Mouse (Mus musculus) midbrain, embryonic 10.5 days (tissue): ENCODE measurements around the gene Bad. TPM values are rescaled to one million over a fixed set of nuclear protein-coding genes. Genes with fewer than 3 reads are reported as not detected.
"Not testable (repeated sequence)": the region's sequence is repeated elsewhere in the genome, so short reads cannot be mapped to it uniquely, and the experiment has no call there.

Source experiments
- DNase-seq: peaks from one replicate; pipeline ENCODE4 v3.0.0-alpha.2; 2017; ENCODE audit warnings: low spot score
- H3K27ac ChIP-seq: fragments of 300-500 bp; sonication (generic); replicated peaks from 2 replicates; pipeline ENCODE4 v1.5.1; 2016; ENCODE audit warnings: mild to moderate bottlenecking
- H3K27me3 ChIP-seq: fragments of 300-500 bp; sonication (generic); 2 replicates; pipeline ENCODE4 v1.6.1; 2016; ENCODE audit warnings: low read depth, mild to moderate bottlenecking; ENCODE audit not compliant: poor library complexity, severe bottlenecking
- H3K36me3 ChIP-seq: fragments of 300-500 bp; sonication (generic); 2 replicates; pipeline ENCODE4 v1.6.1; 2016; ENCODE audit warnings: mild to moderate bottlenecking, moderate library complexity
- H3K4me1 ChIP-seq: fragments of 300-500 bp; sonication (generic); 2 replicates; pipeline ENCODE4 v1.6.1; 2016
- H3K4me3 ChIP-seq: fragments of 300-500 bp; sonication (generic); 2 replicates; pipeline ENCODE4 v1.5.1; 2016; ENCODE audit warnings: mild to moderate bottlenecking, moderate library complexity
- H3K9me3 ChIP-seq: fragments of 300-500 bp; sonication (generic); replicated peaks from 2 replicates; pipeline ENCODE4 v1.6.1; 2016; ENCODE audit warnings: mild to moderate bottlenecking
- WGBS: fragments of 180-500 bp; shearing (Covaris S2); methylation state at CpG from one replicate; pipeline ENCODE4 v1.1.7; 2016; 5-methylcytosine and 5-hydroxymethylcytosine counted together
- polyA plus RNA-seq: library from polyadenylated mRNA; unstranded; fragments of >200 nt; fragmentation: Nextera tagmentation; extraction: Ambion mirVana; gene quantifications from 2 replicates; pipeline ENCODE4 v1.2.1, GENCODE M21; 2016

Bad gene
- polyA plus RNA-seq, 1 experiment from 2014 or later = 69.8 TPM

DNA sequence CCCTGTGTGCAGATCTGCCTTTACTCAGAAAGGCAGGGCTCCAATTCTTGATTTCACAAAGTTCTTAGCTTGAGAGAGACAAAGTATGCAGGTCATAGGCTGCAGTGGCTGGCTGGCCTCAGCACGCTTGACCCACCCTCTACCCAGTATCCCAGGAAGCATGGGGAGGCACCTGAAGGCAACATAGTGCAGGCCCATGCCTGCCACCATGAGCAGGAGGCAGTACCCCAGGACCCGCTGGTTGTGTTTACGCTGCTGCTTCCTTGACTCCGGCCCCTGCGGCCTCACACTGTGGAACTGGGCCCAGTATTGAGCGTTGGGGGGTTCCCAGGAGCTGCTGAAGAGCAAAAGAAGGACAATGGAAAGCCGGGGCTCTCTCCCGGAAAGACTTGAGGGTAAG, 47.6 kb downstream of the Bad start:
- DNase-seq = no peak
- Histone ChIP-seq H3K27me3 (no peaks in the 10 kb centered on the region), H3K27ac (no peak overlapping the region), H3K4me1 (peaks cover 56% of the 10 kb centered on the region), H3K36me3 (peaks cover 19% of the 10 kb centered on the region), H3K4me3 (no peak overlapping the region), H3K9me3 (no peaks in the 10 kb centered on the region)
- 87% methylated on average over 8 of the region's 8 CpGs for WGBS

DNA sequence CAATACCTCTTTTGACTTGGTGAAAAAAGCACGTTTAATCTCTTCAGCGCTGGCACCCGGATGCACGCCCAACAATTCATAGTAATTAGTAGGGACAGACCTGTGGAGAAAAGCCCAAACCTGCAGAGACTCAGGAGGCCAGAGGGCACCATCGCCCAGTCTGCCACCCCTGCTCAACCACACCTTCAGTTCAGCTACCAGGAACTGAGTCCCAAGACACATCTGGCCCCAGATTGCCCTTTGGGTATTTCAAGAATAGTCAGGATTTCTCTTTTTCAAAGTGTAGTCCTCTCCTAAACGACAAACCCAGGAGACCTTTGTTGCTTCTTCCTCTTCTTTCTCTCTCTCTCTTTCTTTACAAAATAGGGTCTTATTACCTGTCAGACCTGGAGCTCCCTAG, 49.1 kb downstream of the Bad start:
- Histone ChIP-seq H3K27me3 (no peaks in the 10 kb centered on the region), H3K4me1 (peaks cover 66% of the 10 kb centered on the region), H3K27ac (no peak overlapping the region), H3K36me3 (peaks cover 6% of the 10 kb centered on the region), H3K9me3 (no peaks in the 10 kb centered on the region), H3K4me3 (no peak overlapping the region)
- WGBS = 91% methylated on average over 6 of the region's 6 CpGs
- no peak for DNase-seq

DNA sequence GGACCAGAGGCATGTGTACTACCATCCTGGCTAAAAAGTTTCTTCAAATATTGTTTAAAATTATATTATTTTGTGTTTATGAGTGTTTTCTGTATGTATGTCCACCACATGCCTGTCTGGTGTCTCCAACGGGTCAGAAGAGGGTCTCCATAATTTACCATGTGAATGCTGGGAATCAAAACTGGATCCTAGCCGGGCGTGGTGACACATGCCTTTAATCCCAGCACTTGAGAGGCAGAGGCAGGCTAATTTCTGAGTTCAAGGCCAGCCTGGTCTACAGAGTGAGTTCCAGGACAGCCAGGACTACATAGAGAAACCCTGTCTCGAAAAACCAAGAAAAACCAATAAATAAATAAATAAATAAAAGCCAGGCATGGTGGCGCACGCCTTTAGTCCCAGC, 49.5 kb downstream of the Bad start:
- not testable (repeated sequence) for H3K36me3 ChIP-seq, H3K9me3 ChIP-seq, DNase-seq, H3K4me3 ChIP-seq, H3K27ac ChIP-seq, H3K27me3 ChIP-seq
- peaks cover 65% of the 10 kb centered on the region for H3K4me1 ChIP-seq
- WGBS = 93% methylated on average over 6 of the region's 6 CpGs

DNA sequence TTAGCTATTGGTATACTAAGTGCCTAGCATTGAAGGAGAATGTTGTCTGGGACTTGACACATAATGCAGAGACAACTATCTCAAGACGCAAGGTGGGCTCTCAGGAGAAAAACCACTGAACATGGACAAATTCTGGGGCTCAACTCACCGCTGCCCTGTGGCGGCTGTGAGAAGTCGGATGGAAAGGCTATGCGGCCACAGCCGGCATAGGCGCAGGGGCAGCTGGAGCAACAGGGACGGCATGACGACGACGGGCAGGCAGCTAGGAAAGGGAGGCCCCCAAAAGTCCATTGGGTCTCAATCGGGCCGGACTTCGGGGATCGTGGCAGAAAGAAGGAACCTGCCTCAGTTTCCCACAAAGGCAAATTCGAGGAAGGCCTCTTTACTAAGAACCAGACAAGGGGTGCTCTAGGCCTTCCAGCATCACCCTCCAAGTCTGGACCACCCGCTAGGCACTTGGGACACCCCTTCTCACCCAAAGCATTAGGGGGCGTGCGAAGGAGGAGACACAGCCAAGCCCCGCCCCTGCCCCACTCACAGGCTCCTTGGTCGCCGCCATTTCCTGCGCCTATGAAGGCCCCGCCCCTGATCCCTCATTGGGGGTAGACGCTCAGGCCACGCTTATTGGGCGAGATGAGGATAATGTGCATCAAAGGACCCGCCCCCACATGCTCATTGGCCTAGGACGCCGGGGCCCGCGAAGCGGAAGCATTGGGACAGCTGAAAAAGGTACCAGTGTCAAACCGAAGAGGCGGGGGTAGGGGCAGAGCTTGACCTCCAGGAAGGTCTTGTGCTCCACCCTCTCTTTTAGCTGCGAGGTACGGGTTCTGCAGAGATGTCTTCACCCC, 50.6 kb downstream of the Bad start, which contains the start of gene Dnajc4:
Gene Dnajc4 (minus strand): TSS at position 562 of the 848 bp plus-strand sequence.
- Histone ChIP-seq H3K27ac (peak within 1 kb of the TSS; percentile 87), H3K4me1 (peaks cover 65% of the 10 kb centered on the region)
- WGBS = 3% methylated on average over 37 of the region's 37 CpGs

DNA sequence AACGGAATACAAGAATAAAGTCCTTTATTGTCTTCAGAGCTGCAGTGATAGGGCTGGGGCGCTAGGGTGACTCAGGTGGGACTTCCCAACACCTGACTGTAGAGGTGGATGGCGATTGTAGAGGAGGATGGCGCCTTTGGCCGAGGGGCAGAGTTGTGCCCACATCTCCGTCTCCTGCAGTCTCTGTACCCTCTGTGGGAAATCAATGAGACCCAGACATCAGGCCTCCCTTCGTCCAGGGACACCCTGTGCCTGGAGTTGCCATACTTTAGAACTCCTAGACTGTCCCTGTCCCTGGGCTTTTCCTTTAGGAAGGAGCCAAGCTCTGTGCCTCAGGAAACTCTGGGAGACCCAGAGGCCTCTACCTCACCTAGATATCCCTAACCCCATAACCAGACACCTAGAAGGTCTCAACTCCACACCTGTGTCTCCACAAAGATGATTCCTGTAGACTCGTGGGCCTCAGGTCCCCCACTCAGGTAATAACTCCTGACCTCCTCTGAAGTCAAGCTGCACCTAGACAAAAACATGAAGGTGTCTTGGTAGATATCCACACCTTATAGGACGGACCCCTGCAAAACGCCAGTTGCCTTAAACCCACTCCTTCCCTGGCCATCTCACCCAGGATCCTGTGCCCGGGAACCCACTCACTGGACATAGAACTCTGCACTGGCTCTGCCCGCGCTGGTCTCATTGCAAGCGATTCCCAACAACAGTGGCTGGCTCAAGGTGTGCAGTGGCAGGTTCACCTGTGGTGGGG, 51.5 kb downstream of the Bad start:
- Histone ChIP-seq H3K27me3 (no peaks in the 10 kb centered on the region), H3K9me3 (no peaks in the 10 kb centered on the region), H3K27ac (peak overlapping the region; percentile 87), H3K4me1 (peaks cover 63% of the 10 kb centered on the region), H3K4me3 (peak overlapping the region; percentile 71), H3K36me3 (peaks cover 9% of the 10 kb centered on the region)
- WGBS = 66% methylated on average over 14 of the region's 14 CpGs
- DNase-seq = no peak

More for the DNA sequence above, 50.6 kb downstream of the Bad start, which contains the start of gene Dnajc4:
- no peaks in the 10 kb centered on the region for H3K27me3 ChIP-seq
- H3K9me3 ChIP-seq = no peaks in the 10 kb centered on the region
- peaks cover 4% of the 10 kb centered on the region; the same call in 1 of the 2 replicates for H3K36me3 ChIP-seq
- peak within 1 kb of the TSS; percentile 71 for H3K4me3 ChIP-seq
- DNase-seq = peak; percentile 98

DNA sequence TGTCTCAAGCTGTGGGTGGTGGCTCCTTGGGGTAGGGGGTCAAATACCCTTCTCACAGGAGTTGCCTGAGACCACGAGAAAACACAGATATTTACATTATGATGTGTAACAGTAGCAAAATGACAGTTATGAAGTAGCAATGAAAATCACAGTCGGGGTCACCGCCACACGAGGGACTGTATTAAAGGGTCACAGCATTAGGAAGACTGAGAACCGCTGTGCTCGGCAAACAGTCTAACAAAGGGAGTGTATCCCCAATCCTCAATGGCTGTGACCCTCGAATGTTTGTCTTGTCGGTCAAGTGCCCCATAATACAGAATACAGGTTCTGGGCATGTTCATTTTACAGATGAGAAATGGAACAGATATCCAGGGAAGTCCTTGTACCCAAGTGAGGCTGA, 52.3 kb downstream of the Bad start:
- DNase-seq = no peak
- WGBS = 87% methylated on average over 8 of the region's 8 CpGs
- peaks cover 17% of the 10 kb centered on the region for H3K36me3 ChIP-seq
- H3K9me3 ChIP-seq = no peaks in the 10 kb centered on the region
- no peaks in the 10 kb centered on the region for H3K27me3 ChIP-seq
- H3K4me3 ChIP-seq = no peak overlapping the region; the same call in 1 of the 2 replicates
- no peak overlapping the region for H3K27ac ChIP-seq
- H3K4me1 ChIP-seq = peaks cover 61% of the 10 kb centered on the region

DNA sequence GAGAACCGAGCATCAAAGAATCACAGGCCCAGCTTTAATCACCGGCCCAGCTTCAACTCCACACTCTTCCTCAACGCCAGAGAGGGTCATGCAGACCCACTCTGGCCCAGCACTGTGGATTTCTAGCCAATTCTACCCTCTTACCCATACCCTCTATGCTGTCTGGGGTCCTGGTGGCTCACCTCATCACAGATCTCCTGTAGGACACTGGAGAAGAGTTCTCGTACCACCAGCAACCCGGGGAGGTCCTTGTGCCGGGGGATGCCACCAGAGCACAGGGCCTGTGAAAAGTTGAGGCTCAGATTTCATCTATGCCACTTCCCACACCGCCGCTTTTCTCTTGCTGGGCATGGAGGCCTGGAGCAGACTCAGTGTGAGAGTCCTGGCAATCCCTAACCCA, 52.8 kb downstream of the Bad start:
- Histone ChIP-seq H3K27ac (no peak overlapping the region), H3K4me1 (peaks cover 61% of the 10 kb centered on the region), H3K27me3 (no peaks in the 10 kb centered on the region), H3K4me3 (peak overlapping the region; percentile 71; the same call in 1 of the 2 replicates), H3K9me3 (no peaks in the 10 kb centered on the region), H3K36me3 (peaks cover 19% of the 10 kb centered on the region)
- DNase-seq = no peak
- WGBS = 89% methylated on average over 8 of the region's 8 CpGs

DNA sequence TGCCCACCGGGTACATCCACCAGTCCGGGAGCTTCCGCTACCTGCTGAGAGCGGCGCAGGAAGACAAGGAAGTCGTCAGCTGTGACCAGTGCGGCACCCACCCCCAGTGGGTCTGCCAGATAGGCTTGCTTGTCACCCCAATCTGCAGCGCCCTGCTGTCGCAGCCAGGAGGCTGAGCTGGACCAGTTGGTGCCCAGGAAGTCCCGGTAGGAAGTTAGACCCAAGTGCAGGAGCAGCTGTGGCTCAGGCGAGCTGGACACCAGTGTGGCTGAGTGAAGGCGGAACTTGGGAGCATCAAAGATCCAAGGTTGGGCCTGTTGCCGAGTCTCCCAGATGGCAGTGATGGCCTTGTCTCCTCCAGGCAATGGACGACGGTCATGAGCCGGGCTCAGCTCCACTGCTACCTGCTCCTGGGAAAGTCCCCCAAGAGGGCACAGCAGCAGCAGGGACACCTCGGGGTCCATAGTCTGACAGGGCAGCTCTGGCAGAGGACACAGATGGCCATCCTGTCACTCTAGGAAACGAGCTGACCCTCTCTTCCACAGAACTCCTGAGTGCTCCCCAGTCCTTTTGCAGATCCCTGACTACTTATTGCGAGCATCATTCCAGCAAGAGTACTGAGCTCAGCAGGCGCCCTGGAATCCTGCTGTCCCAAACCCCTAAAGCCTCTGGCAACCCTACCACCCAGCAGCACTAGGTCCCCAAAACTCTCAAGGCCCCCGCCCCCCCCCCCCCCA, 53.8 kb downstream of the Bad start:
- Histone ChIP-seq H3K27me3 (no peaks in the 10 kb centered on the region), H3K4me1 (peaks cover 61% of the 10 kb centered on the region), H3K36me3 (peaks cover 27% of the 10 kb centered on the region), H3K9me3 (no peaks in the 10 kb centered on the region), H3K27ac (peak overlapping the region; percentile 86), H3K4me3 (peak overlapping the region; percentile 71)
- 52% methylated on average over 21 of the region's 21 CpGs for WGBS
- no peak for DNase-seq

DNA sequence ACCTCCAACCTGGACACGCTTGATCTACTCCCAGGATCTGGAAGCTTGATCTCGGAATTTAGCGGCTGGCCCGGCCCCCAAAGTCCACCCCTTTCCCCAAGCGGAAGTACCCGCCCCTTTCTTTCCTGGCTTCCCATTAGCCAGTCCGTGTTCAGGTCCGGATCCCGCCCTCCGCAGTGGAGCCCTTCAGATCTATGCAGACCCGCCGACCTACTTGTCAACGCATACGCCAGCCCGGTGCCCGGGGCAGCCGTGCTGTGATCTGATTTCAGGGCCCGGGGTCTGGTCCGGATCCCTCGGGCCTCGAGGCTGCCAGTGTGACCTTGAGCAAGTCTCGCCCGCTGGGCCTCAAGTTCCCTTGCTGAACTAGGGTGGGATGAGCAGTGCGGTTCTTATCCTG, 54.3 kb downstream of the Bad start, which contains the start of the genes Nudt22 and Trpt1:
Gene Nudt22 (minus strand): TSS at position 112 of the 400 bp plus-strand sequence.
Gene Trpt1 (plus strand): TSS at position 126 of the 400 bp plus-strand sequence.
- under 1% methylated on average over 24 of the region's 24 CpGs for WGBS
- Histone ChIP-seq H3K4me1 (peaks cover 58% of the 10 kb centered on the region), H3K27ac (peak within 1 kb of the TSS; percentile 86), H3K27me3 (no peaks in the 10 kb centered on the region), H3K9me3 (no peaks in the 10 kb centered on the region), H3K4me3 (peak within 1 kb of the TSS; percentile 71), H3K36me3 (peaks cover 29% of the 10 kb centered on the region)
- DNase-seq = peak; percentile 89

DNA sequence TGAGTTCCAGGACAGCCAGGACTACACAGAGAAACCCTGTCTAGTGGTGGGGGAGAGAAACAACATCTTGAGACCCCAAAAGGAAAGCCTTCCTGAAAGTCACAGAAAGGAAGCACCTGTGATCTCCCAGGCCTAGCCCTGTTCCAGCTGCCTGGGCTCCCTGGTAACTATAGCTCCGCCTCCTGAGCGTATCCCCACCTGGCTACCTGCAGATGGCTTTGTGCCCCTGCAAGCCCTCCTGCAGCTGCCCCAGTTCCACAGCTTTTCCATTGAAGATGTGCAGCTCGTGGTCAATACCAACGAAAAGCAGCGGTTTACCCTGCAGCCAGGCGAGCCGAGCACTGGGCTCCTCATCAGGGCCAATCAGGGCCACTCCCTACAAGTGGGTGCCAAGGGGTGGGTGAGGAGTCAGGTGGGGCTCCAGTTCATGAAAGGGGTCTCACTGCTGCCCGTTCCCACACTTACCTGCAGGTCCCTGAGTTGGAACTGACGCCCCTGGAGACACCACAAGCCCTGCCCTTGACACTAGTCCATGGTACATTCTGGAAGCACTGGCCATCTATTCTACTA, 56.1 kb downstream of the Bad start:
- H3K27me3 ChIP-seq = no peaks in the 10 kb centered on the region
- H3K4me3 ChIP-seq = 0 out of 2 replicates have a peak overlapping the region, but pooled peaks have one; percentile 71
- DNase-seq = no peak
- H3K9me3 ChIP-seq = no peaks in the 10 kb centered on the region
- H3K36me3 ChIP-seq = peaks cover 37% of the 10 kb centered on the region
- peaks cover 46% of the 10 kb centered on the region for H3K4me1 ChIP-seq
- 0 out of 2 replicates have a peak overlapping the region, but pooled peaks have one; percentile 33 for H3K27ac ChIP-seq
- 80% methylated on average over 9 of the region's 9 CpGs for WGBS

DNA sequence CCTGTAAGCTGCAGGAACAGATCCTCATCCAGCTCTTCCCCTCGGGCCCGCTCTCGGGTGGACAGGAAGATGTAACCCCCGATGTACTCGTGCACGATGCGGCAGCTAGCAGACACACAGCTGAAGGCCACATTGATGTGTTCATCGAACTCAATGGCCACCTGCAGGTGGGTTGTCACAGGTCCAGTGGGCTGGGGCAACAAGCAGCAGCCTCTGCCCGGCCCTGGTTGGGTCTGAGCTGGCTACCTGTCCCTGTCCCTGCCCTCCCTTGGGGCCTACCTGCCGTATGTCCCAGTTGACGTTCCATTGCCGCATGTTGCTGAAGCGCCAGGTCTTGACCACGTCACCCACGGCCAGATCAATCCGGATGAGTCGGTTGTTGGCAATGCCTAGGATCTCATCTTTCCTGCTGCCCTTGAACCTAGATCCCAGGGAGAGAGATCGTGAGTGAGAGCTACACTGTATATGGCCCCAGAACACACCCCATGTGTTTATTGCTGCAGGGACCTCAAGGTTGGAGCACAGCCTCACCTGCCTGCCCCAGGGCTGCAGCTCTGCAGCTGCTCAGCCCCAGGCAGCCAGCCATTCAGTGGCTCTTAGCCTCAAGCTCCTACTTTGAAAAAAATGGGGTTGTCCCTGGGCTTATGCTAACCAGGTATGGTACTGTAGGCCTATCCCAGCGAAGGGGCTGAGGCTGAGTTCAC, 57.9 kb downstream of the Bad start:
- Histone ChIP-seq H3K27me3 (no peaks in the 10 kb centered on the region), H3K9me3 (no peaks in the 10 kb centered on the region), H3K4me3 (no peak overlapping the region), H3K36me3 (peaks cover 37% of the 10 kb centered on the region), H3K27ac (no peak overlapping the region), H3K4me1 (peaks cover 34% of the 10 kb centered on the region)
- WGBS = 96% methylated on average over 19 of the region's 19 CpGs
- DNase-seq = no peak
